Mouse (Mus musculus): ENCODE measurements around the gene Plk5. TPM values are rescaled to one million over a fixed set of nuclear protein-coding genes. Genes with fewer than 3 reads are reported as not detected.

Plk5 gene
- total RNA-seq (2021): under 1 TPM; 0.50 to 0.63 TPM
- polyA plus RNA-seq (2012; rRNA removed): 2.0 and 2.7 TPM in 2 replicates
- long read RNA-seq: 0 reads

GRCm38 (mm10) chr10:80356001-80356682 lies at the start of gene Plk5:
Plk5 (plus strand) TSS chr10:80356459.
- Histone ChIP-seq H3K36me3 (ENCODE audit: control insufficient read depth, insufficient read depth, low read length) (no peaks in the 10 kb centered on the region), H3K27me3 (ENCODE audit: control insufficient read depth, insufficient read depth, low read length) (peaks cover 17% of the 10 kb centered on the region), H3K9ac (ENCODE audit: low read depth, low read length) (no peak within 1 kb of the TSS), H3K4me1 (ENCODE audit: control insufficient read depth, insufficient read depth, low read length) (no peaks in the 10 kb centered on the region), H3K27ac (no peak within 1 kb of the TSS), H3K4me3 (no peak within 1 kb of the TSS), H3K79me2 (replicated peaks; ENCODE audit: control insufficient read depth, insufficient read depth, low read length) (no peaks in the 10 kb centered on the region)
- intact Hi-C loops (cut with DNase I): no loop called here
- no peak for DNase-seq
- WGBS: 2% methylated on average over 53 of the region's 53 CpGs
- no peak for TF ChIP-seq EP300 (IDR thresholded peaks at IDR 0.05; ENCODE audit: insufficient read depth, low read depth, low read length)
- no peak for TF ChIP-seq POLR2A (IDR thresholded peaks at IDR 0.05; ENCODE audit: insufficient read depth, low read depth, low read length)
- TF ChIP-seq CTCF (IDR thresholded peaks at IDR 0.05): no peak

- 79% methylated on average over 16 of the region's 16 CpGs for WGBS
- no peaks in the 10 kb centered on the region for H3K79me2 ChIP-seq (replicated peaks; ENCODE audit: control insufficient read depth, insufficient read depth, low read length)
- no peak overlapping the region for H3K27ac ChIP-seq
- TF ChIP-seq EP300 (IDR thresholded peaks at IDR 0.05; ENCODE audit: insufficient read depth, low read depth, low read length) (no peak), POLR2A (IDR thresholded peaks at IDR 0.05; ENCODE audit: insufficient read depth, low read depth, low read length) (no peak), CTCF (IDR thresholded peaks at IDR 0.05) (no peak)
- intact Hi-C loops (cut with DNase I): no loop called here
- H3K27me3 ChIP-seq (ENCODE audit: control insufficient read depth, insufficient read depth, low read length): no peaks in the 10 kb centered on the region
- no peak for DNase-seq
- no peak overlapping the region for H3K4me3 ChIP-seq
- no peaks in the 10 kb centered on the region for H3K36me3 ChIP-seq (ENCODE audit: control insufficient read depth, insufficient read depth, low read length)
- no peaks in the 10 kb centered on the region; the same call in 1 of the 2 replicates for H3K4me1 ChIP-seq (ENCODE audit: control insufficient read depth, insufficient read depth, low read length)
- no peak overlapping the region for H3K9ac ChIP-seq (ENCODE audit: low read depth, low read length)
Observed at GRCm38 (mm10) chr10:80311560-80311959, 44.7 kb upstream of the Plk5 start.

DNA sequence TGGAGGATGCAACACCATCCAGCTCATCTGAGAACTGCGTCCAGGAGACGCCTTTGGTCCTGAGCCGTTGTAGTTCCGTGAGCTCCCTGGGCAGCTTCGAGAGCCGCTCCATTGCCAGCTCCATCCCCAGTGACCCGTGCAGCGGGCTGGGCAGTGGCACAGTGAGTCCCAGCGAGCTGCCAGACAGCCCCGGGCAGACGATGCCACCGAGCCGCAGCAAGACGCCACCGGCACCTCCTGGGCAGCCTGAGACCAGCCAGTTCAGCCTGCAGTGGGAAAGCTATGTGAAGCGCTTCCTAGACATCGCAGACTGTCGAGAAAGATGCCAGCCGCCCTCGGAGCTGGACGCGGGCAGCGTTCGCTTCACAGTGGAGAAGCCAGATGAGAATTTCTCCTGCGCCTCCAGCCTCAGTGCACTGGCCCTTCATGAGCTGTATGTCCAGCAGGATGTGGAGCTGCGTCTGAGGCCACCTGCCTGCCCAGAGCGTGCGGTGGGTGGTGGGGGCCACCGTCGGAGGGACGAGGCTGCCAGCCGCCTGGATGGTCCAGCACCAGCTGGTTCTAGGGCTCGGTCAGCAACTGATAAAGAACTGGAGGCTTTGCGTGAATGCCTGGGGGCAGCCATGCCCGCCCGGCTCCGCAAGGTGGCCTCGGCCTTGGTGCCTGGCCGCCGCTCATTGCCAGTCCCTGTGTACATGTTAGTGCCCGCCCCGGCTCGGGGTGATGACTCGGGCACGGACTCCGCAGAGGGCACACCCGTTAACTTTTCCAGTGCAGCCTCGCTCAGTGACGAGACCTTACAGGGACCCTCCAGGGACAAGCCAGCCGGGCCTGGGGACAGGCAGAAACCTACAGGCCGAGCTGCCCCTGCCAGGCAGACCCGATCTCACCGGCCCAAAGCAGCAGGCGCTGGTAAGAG lies 43.4 kb upstream of the Plk5 start:
- Histone ChIP-seq H3K9ac (ENCODE audit: low read depth, low read length) (no peak overlapping the region), H3K4me3 (no peak overlapping the region), H3K27me3 (ENCODE audit: control insufficient read depth, insufficient read depth, low read length) (no peaks in the 10 kb centered on the region), H3K27ac (no peak overlapping the region), H3K36me3 (ENCODE audit: control insufficient read depth, insufficient read depth, low read length) (no peaks in the 10 kb centered on the region), H3K4me1 (ENCODE audit: control insufficient read depth, insufficient read depth, low read length) (peaks cover 3% of the 10 kb centered on the region; the same call in 1 of the 2 replicates), H3K79me2 (replicated peaks; ENCODE audit: control insufficient read depth, insufficient read depth, low read length) (no peaks in the 10 kb centered on the region)
- 67% methylated on average over 54 of the region's 54 CpGs for WGBS
- intact Hi-C loops (cut with DNase I): no loop called here
- TF ChIP-seq CTCF (IDR thresholded peaks at IDR 0.05) (no peak), POLR2A (IDR thresholded peaks at IDR 0.05; ENCODE audit: insufficient read depth, low read depth, low read length) (no peak), EP300 (IDR thresholded peaks at IDR 0.05; ENCODE audit: insufficient read depth, low read depth, low read length) (no peak)
- DNase-seq: no peak

GRCm38 (mm10) chr10:80313627-80314201 lies 42.5 kb upstream of the Plk5 start:
- Histone ChIP-seq H3K9ac (ENCODE audit: low read depth, low read length) (no peak overlapping the region), H3K36me3 (ENCODE audit: control insufficient read depth, insufficient read depth, low read length) (no peaks in the 10 kb centered on the region), H3K4me1 (ENCODE audit: control insufficient read depth, insufficient read depth, low read length) (peaks cover 3% of the 10 kb centered on the region; the same call in 1 of the 2 replicates), H3K27ac (no peak overlapping the region), H3K79me2 (replicated peaks; ENCODE audit: control insufficient read depth, insufficient read depth, low read length) (no peaks in the 10 kb centered on the region), H3K27me3 (ENCODE audit: control insufficient read depth, insufficient read depth, low read length) (no peaks in the 10 kb centered on the region), H3K4me3 (no peak overlapping the region)
- intact Hi-C loops (cut with DNase I): no loop called here
- WGBS: 24% methylated on average over 20 of the region's 20 CpGs
- peak in 1 of 2 experiments; percentile 36 for DNase-seq
- TF ChIP-seq POLR2A (IDR thresholded peaks at IDR 0.05; ENCODE audit: insufficient read depth, low read depth, low read length) (no peak), CTCF (IDR thresholded peaks at IDR 0.05) (no peak), EP300 (IDR thresholded peaks at IDR 0.05; ENCODE audit: insufficient read depth, low read depth, low read length) (no peak)

DNA sequence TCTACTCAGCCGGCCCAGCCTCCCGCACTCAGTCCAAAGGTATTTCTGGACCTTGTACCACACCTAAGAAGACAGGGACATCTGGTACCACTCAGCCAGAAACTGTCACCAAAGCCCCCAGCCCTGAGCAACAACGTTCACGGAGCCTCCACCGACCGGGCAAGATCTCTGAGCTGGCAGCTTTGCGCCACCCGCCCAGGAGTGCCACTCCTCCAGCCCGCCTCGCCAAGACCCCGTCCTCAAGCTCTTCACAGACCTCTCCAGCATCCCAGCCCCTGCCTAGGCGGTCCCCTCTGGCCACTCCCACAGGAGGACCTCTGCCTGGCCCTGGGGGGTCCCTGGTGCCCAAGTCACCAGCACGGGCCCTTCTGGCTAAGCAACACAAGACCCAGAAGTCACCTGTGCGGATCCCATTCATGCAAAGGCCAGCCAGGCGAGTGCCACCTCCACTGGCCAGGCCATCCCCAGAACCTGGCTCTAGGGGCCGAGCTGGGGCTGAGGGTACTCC lies 41.7 kb upstream of the Plk5 start:
- H3K9ac ChIP-seq (ENCODE audit: low read depth, low read length): no peak overlapping the region

More for the DNA sequence above, 41.7 kb upstream of the Plk5 start:
- DNase-seq: no peak
- no peaks in the 10 kb centered on the region for H3K79me2 ChIP-seq (replicated peaks; ENCODE audit: control insufficient read depth, insufficient read depth, low read length)
- intact Hi-C loops (cut with DNase I): no loop called here
- H3K27ac ChIP-seq: no peak overlapping the region
- 54% methylated on average over 16 of the region's 16 CpGs for WGBS
- no peak overlapping the region for H3K4me3 ChIP-seq
- H3K27me3 ChIP-seq (ENCODE audit: control insufficient read depth, insufficient read depth, low read length): no peaks in the 10 kb centered on the region
- H3K36me3 ChIP-seq (ENCODE audit: control insufficient read depth, insufficient read depth, low read length): no peaks in the 10 kb centered on the region
- peaks cover 5% of the 10 kb centered on the region for H3K4me1 ChIP-seq (ENCODE audit: control insufficient read depth, insufficient read depth, low read length)
- TF ChIP-seq CTCF (IDR thresholded peaks at IDR 0.05): no peak
- no peak for TF ChIP-seq POLR2A (IDR thresholded peaks at IDR 0.05; ENCODE audit: insufficient read depth, low read depth, low read length)
- no peak for TF ChIP-seq EP300 (IDR thresholded peaks at IDR 0.05; ENCODE audit: insufficient read depth, low read depth, low read length)

All from heart, adult 2 months (tissue).